Mouse (Mus musculus) liver, adult 2 months (tissue): Measurements from ENCODE around the gene Prpf8.

ENCODE experiments used
- CTCF ChIP-seq: fragments of 200-500 bp; IDR thresholded peaks from 2 replicates; pipeline ENCODE4 v1.5.1; 2011; ENCODE audit warnings: low read depth, low read length, control low read depth
- POLR2A ChIP-seq: fragments of 200-500 bp; IDR thresholded peaks from 2 replicates; pipeline ENCODE4 v1.6.1; 2011; ENCODE audit warnings: low read length, control low read depth; ENCODE audit not compliant: insufficient read depth; ENCODE audit errors: extremely low read depth

GRCm38 (mm10) chr11:75462865-75463336, 23.7 kb upstream of the Prpf8 start:
- TF ChIP-seq CTCF, result no peak
- TF ChIP-seq POLR2A, result peak; percentile 34; the same call in 1 of the 2 replicates
